Mouse (Mus musculus): Measurements from ENCODE around the gene Ninj1.

GRCm38 (mm10) chr13:49242321-49243065 lies 55.2 kb downstream of the Ninj1 start:
- no peak for TF ChIP-seq CTCF (IDR thresholded peaks at IDR 0.05; ENCODE audit: insufficient read depth, low read length)
- no peak for TF ChIP-seq POLR2A (IDR thresholded peaks at IDR 0.05; ENCODE audit: borderline replicate concordance, extremely low read depth, low read depth, low read length)

All from lung, adult 2 months (tissue).